Mouse (Mus musculus) spleen, embryonic (tissue): ENCODE measurements around the gene Grid2.

ENCODE experiments used
- CTCF ChIA-PET: fragments of 350-600 bp; sonication (Branson Sonifier 250); formaldehyde crosslinking; loops from one replicate; lab custom pipeline; 2022; lab: Charles Lee

Grid2 gene

DNA sequence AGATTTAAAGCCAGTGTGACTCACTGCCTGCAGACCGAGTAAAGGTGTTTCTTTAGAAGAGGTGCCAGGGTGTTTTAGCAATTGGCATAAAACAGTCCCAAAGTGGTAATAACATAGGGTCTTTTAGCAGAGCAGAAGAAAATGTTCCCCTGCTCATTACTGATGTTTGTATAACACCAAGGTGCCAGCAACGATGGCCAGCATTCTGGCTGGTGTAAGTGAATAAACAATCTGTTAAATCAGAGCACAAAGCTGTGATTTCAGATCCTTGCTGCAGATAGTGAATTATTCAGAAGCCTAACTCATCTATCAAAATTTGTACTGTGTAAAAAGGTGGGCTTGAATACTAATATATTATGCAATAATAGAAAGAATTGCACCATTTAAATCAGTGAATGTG lies 353.9 kb downstream of the Grid2 start:
- CTCF ChIA-PET, result no interaction called here

DNA sequence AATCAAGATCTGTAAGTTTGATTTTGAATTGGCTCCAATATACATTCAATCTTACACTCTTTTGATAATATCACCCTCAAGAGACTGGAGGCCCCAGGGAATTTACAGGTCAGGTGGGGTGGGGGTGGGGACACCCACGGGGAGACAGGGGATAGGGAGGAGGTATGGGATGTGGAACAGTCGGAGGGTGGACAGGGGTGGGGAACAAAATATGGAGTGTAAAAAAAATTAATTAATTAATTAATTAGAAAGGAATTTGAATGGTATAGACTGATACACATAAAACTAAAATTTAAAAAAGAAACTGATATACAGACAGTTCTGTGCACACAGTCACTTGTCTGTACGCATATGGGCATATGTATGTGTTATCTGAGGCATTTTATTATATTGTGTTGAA lies 380.3 kb downstream of the Grid2 start:
- CTCF ChIA-PET, result no interaction called here

DNA sequence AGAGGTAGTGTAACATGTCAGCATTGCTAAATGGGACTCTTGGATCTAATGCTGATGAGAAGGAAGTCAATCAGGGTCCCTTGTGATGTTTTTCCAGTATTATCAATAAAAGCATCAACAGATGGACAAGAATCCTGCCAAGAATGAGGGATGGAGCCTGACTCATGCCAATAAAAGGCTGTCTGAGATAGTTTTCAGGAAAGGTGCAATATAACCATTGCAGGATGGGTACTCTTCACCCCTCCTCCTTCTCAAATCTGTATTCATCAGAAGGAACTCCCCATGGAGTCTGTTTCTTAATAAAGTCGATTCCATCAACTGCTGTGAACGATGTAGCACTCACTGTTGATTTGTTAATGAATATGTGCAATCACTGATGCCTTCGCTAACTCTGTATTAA lies 403.7 kb downstream of the Grid2 start:
- CTCF ChIA-PET, result no interaction called here

DNA sequence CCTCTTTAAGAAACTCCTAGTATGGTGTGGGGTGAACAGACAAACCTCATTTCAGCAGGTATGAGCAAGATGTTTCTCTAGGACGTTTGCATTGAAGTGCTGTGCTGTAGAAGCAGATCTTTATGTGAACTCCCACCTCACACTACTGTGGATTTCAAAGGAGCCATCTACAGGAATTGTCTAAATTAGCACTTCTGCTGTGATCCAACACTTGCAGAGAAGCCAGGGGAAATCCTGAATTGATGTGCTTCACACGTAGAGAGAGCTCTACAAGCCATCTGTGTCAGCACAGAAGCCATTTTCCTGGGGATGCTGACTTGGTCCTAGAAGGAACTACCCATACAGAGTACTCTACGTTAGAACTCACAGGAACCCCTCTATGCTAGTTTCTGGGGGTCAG lies 430.0 kb downstream of the Grid2 start:
- CTCF ChIA-PET, result no interaction called here

DNA sequence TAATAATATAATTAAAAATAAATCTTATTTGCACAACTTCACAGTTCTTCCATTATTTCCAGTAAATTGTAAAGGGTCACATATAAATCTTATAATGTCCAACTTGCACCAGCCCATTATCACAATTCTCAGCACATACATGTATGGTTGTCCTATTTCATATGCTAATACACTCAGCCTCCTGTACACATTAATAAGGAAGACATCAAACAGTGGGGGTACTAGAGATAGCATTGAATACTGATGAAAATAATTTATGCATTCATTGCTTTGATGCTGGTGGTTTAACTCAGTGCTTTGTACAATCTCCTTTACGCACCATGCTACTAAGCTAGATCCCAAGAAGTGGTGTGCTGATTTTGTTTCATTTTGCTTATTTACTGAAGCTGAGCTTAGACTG lies 446.0 kb downstream of the Grid2 start:
- CTCF ChIA-PET, result no interaction called here

DNA sequence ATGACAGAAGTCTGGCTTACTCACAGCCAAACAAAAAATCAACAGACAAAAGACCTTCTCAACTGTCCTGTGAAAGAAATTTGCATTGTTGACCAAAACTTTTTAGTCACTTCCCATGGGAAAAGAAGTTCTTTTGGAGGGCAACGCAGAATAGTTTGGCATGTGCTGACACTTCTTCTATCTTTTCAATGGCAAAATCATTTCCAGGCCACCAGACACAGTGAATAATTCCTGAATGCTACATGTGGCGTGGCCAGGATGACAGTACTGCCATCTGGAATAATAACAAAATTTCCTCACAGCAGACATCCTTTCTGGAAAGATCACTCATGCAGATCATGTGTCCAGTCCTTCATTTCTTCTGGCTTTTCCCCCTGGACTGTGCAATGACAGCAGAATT lies 478.1 kb downstream of the Grid2 start:
- CTCF ChIA-PET, result no interaction called here

DNA sequence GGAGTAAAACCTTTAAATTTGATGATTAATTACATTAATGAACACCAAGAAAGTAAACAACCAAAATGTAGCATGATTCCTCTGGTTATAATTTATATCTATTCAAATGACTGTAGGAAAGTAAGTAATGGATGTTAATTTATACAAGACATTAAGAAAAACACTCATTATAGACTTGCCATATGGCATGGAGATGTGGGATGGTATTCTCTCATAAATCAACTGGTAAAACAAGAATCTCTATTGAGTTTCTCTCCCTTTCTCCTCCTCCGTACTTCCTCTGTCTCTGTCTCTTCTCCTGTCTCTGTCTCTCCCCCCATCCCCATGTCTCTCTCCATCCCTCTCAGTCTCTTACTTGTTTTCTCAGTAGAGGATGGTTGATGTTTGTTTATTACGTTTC lies 506.9 kb downstream of the Grid2 start:
- CTCF ChIA-PET, result no interaction called here

DNA sequence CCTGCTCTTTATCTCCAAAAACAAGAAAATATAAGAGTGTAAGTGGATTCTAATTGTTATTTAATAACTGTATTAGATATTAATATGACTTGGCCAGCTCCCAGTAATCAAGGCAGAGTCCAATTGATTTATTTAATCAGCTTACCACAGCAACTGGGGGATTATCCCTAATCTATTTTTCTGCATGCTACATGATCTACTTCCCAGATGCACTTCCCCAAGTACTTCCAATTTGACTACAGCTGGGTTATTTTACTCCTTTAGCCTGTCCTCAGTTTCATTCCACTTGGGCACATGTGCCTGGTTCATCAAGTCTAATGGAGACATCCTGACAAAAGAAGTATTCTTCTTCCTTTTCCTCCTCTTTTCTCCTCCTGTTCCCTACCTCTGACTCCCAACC lies 539.0 kb downstream of the Grid2 start:
- CTCF ChIA-PET, result no interaction called here

DNA sequence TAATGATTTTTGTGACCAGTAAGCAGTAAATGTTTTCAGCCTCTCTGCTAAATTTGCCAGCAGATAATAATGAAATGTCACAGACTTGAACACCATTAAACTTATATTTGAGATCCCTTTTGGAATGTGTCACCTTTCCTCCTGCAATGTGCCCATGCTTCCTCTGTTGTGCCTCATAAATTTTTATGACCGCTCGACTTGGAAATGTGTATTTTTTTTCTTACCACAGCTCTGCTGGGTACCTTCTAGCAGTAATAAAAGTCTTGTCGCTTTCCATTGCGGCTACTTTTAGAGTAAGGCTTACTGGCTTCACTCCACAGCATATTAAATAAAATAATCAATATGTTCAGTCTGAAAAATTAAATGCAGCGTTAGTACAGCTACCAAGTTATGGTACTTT lies 564.6 kb downstream of the Grid2 start:
- CTCF ChIA-PET, result no interaction called here

DNA sequence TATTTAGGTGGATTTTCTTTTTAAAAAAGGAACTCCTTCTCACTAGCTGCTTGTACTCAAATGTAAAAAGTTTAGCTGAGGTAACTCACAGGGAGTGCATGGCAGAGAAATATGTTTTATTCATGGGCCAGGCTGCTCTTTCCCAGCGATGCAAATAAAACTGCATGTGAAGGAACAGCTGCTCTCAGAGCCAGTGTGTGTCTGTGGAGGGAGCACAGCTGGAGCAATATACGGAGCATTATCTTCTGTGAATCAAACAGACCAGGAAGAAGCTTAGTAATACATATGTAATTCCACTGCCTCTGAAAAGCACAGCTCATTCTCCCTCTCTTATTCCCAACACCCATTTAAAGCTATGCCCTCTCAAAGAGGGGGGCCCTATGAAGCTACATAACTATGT lies 607.0 kb downstream of the Grid2 start:
- CTCF ChIA-PET, result no interaction called here

DNA sequence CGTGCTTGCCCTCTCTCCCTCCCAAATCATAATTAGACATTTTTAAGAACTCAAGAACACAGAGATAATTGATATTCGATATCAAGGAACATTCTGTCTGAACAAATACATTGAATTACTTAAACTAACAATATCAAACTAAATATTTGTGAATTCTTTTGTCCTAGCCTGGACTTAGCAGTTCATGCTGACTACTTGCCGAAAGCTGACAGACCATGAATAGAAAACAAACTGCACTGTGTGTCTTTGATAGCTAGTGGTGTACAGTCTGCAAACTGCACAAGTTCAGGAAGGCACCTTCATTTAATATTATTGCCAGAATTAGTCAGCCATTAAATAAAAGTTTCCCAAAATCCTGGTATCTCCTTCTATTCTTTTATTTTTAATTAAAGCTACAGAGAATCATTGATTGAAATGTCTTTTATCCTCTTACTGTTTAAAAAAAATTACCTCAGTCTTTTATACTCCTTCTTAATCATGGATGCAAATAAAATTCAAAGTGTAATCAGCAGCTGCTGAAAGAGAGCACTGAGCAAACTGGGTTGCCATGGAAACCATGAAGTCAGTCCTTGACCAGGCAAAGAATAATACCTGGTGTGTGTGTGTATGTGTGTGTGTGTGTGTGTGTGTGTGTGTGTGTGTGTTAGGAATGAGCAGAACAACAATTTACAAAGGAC lies 621.5 kb downstream of the Grid2 start:
- CTCF ChIA-PET, result no interaction called here

DNA sequence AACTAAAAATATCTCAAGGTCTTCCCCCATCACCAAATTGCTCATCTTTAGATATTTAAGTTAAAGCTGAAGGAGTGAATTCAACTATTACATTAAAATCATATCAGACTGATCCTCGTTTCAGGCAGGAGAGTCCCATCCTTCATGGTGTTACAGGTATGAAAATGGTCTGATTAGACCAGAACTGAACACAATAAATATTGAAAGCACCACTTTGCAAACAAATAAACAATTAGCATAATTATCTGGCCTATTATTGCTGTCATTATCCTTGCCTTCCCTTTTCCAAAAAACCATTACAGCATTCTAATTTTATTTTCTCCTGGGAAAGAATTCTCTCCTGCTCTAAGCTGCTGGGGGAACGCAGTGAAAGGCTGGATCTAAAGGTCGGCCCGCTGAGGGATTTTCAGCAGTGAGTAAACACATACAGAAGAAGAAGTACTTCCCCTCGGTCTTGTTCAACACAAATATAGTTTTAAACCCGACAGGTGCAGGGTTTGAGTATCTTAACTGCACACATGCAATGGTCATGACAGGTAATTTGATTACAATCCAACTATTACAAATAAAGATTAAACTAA lies 622.2 kb downstream of the Grid2 start:
- CTCF ChIA-PET, result no interaction called here

DNA sequence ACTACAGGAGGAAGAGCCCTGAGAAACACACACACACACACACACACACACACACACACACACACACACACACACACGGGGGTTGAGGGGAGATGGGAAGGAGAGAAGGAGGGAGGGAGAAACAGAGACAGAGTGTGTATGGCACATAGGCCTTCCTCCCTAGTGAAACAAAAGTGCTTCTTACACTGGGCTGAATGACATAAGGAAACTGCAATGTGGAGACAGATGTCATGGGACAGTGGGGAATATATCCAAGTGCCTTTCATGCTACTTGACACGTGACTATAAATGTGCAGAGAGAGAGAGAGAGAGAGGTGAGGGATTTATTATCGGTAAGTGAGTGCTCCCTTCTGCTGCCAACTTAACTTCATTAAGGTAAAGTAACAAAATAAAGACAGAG lies 639.0 kb downstream of the Grid2 start:
- CTCF ChIA-PET, result no interaction called here

DNA sequence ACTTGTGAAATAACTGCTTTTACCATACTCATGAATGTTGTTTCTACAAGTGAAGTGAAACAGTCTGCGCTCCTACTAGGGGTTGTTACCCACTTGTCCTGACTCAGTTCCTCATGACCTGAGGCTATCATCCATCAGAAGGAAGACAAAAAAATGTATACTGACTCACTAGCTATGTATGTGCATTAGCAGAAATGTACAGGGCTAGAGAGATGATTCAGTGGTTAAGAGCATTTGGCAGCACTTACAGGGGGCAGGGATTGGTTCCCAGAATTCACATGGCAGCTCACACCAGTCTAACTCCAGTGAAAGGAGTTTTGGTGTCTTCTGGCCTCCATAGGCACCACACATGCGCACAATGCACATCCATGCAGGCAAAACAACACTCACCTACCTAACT lies 642.5 kb downstream of the Grid2 start:
- CTCF ChIA-PET, result no interaction called here

DNA sequence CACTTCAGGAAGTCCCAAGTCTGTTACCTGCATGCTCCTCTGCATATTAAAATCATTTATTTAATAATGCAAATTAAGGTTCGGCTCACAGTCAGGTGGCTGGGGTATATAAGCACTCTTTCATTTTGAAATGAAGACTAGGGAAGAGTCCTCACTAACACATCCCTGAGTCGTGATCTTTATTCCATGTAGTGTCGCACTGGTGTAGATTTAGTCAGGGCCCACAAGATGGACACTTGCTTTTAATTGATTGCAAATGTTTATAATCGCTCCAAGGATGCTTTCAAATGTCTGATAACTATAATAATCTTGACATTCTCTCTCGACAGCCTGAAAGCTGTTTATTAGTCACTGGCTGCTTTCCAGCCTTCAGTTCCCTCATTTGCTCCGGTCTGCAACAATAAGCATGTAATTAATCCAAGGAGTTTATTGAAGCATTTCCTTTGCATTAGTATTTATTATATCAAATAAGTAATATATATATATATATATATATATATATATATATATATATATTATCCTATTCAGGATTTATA lies 661.4 kb downstream of the Grid2 start:
- CTCF ChIA-PET, result no interaction called here

DNA sequence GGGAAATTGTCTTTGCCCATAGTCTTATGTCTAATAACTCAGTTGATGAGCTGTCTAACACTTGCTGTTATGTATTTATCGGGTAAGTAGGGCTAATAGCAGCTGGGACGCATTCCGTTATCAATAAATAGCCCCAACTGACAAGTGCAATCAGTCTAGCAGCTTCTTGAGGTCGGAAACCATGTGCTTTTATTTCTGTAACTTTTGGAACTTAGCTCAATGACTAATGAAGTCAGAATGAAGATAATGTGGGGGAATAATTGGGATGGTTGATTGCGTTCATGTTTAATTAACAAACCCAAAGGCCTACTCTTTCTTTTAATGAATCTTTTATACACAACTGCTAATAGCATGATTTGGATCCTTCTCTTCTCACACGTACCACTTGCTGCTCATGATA lies 666.3 kb downstream of the Grid2 start:
- CTCF ChIA-PET, result no interaction called here

DNA sequence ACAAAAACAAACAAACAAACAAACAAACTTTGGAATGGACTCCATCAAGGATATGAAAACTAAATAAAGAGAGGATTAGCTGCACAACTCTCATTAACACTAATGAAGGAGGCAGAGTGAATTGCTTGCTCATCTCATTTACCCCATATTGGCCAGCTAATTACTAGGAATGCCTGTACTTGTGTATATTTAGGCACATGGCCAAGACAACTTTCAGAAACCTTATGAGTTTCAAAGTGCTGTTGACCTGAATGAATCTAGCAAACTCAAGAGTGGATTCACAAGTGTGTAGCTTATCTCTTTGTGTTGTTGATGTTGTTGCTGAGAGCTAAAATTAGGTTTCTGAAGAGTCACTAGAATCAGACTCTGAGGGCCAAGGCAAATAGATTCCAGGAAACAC lies 675.5 kb downstream of the Grid2 start:
- CTCF ChIA-PET, result no interaction called here

DNA sequence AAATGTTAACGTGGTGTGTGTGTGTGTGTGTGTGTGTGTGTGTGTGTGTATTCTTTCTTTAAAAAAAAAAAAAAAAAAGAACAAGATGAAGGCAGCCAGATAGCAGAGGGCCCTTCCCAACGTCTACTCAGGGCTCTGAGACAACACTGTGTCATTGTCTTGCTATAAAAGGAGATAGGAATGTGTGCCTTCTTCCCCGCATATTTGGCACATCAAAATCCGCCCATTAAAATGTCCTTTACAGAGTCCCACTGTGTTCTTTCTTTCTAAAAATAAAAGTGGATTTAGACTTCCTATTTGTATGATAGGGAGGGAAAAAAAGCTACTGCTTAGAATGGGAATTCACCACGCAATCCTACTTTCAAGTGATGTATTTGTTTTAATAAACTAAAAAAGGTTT lies 691.0 kb downstream of the Grid2 start:
- CTCF ChIA-PET, result interaction anchor here (0.7 kb wide), 1 partner anchor 24 kb away, joined by 9 read pairs; no protein-coding TSS in a partner anchor

DNA sequence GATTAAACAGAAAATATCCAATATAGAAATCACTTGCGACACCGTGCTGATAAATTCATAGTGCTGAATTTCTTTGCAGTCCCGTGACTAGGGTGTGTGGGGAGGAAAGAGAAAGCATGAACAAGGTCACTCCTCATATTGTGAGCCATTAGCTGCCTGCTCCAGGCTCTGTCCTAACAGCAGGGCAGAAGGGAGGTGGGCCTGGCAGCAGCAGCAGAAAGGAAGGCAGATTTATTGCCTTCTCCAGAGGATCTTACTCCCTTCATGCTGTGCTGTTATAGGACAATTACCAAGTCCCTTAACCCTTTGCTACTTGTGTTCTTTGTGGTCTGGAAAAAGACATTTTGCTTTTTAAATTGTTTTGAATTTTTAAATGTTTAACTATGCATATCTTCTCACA lies 708.1 kb downstream of the Grid2 start:
- CTCF ChIA-PET, result no interaction called here

DNA sequence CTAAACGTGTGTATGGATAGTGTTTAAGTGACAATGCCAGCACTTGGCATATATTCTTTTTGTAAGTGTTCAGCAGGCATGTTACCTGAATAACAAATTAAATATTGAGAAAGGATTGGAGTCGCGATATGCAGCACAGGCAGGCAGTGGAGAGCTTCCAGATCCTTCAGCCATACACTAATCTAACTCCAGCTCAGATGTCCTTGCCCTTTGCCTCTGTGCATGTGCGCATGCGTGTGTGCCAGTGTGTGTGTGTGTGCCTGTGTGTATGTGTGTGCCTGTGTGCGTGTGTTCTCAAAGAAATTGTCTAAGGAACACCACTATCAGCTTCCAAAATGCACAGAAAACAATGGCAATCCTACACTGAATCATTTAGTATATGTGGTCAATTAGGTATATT lies 708.6 kb downstream of the Grid2 start:
- CTCF ChIA-PET, result no interaction called here

DNA sequence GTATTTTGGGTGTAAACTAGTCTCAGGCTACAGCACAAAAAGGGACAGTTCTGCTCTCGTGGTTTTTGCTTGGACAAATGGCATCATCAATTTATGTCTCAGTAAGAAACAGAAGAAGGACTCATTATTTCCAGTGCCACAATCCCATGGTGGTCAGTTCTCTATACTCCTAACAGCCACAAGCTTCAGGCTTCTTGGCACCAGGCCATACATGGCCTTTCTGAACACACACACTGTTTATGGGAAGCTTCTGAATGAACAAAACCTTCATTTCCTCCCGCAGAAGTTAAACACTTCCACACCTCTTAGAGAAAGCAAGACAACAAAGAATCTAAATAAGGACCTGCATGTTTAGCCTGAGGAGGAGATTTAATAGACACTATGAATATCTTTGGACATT lies 709.1 kb downstream of the Grid2 start:
- CTCF ChIA-PET, result no interaction called here

DNA sequence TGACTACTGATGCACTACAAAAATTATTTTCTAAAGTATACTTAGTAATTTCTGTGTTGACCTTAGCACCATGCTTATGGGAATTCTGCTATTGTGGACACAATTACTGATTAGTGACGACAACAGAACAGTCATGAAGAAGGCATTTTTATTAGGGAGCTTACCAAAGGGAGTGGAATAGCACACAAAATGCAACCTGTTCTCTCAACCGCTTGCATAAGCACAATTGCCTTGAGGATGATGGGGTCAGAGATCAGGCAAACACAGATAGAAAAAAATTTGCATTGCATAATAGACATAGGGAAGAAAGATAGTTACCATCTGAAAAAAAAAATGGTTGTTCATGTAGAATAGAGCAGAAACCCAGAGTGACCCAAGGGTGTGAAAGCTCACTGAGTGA lies 790.4 kb downstream of the Grid2 start:
- CTCF ChIA-PET, result no interaction called here

DNA sequence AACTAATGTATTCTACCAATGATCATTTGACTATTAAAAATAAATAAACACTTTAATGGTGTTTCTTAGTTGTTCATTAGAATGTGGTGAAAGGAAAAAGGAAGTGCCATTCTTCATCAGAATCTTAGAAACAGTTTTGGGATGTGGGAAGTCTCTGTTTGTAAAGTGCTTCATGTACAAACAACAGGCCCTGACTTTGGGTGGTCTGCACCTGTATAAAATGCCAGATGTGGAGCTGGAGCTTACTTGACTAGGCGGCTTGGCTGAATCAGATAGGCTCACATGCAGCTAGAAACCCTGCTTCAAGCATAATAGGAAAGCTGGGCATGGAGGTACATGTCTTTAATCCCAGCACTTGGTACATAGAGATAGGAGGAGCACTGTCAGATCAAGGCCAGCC lies 791.1 kb downstream of the Grid2 start:
- CTCF ChIA-PET, result no interaction called here

DNA sequence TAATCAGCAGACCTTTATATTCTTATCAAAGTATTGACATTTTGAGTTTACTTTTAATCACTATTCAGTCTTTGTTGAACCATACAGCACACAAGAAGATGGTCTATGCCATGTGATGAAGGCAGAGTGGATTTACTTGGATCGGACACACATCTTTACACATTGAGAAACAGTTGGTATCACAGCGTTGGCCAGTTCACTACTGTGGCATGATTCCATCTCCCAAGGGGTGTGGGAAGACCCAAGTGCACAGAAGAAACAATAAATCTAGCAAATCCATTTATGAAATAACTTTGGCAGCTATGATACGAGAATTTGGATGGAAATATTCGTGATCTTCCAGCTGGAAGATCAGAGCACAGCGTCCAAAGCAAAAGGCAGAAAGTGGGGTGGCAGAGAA lies 792.3 kb downstream of the Grid2 start:
- CTCF ChIA-PET, result no interaction called here
